8 mouse cellular contexts compared by ENCODE assay signal in the genomic region with DNA sequence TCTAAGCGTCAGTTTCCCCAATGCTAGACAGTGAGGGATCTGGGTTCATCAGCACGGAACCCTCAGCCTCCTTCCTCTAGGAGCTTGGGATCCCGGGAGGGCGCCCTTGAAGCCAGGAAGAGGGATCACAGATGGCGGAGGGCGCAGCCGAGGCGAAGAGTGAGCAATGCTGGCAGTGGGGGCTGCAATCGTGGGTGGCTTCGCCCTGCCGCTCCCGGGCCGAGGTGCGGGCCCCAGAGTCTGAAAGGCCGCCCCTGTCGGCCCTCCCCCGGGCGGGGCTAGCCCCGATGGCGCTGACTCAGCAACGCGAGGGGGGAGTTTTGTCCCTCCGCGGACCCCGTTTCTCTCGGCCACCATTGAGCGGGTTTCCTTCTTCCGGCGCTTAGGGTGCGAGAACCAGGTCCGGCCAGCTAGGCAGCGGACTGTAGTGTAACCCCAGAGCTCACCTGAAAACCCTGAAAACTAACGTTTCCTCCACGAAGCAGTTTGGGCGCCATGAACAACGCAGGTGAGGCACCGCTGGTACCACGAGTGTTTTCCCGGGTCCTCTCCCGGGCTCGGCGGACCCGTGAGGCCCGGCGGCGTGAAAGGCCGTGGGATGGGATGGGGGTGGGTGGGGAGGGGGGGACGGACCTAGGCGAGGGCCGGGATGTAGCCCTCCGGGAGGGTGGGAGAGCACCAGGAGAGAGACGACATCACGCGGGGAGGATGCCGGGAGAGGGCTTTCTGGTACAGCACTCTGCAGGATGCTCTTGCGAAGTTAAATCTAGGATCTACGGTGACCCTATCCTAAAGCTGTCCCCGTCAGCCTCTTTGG. TPM values are rescaled to one million over a fixed set of nuclear protein-coding genes. Genes with fewer than 3 reads are reported as not detected.
DNase-seq lines count a peak whose midpoint lies in the region; ATAC-seq and TF ChIP-seq lines count a peak whose summit lies in the region.

No protein-coding gene starts in this region.

- H3K27ac ChIP-seq in bone marrow, adult 2 months (ENCODE audit: control insufficient read depth, insufficient read depth, low read depth, low read length, poor library complexity): no peak overlapping the region
- H3K27ac ChIP-seq in embryonic facial prominence, embryonic 15.5 days (replicated peaks): peak overlapping the region; percentile 93
- peak overlapping the region; percentile 96 for H3K27ac ChIP-seq in heart, embryonic 10.5 days
- peak overlapping the region; percentile 94 for H3K27ac ChIP-seq in kidney, embryonic 15.5 days

- H3K9me3 ChIP-seq in embryonic facial prominence, embryonic 15.5 days (replicated peaks): no peaks in the 10 kb centered on the region
- no peaks in the 10 kb centered on the region for H3K9me3 ChIP-seq in heart, embryonic 10.5 days
- H3K9me3 ChIP-seq in kidney, embryonic 15.5 days (replicated peaks): no peaks in the 10 kb centered on the region

- H3K4me3 ChIP-seq in bone marrow, adult 2 months (replicated peaks; ENCODE audit: control insufficient read depth, low read depth, low read length): peak overlapping the region; percentile 99
- peak overlapping the region; percentile 63 for H3K4me3 ChIP-seq in embryonic facial prominence, embryonic 15.5 days (replicated peaks)
- peak overlapping the region; percentile 91 for H3K4me3 ChIP-seq in heart, embryonic 10.5 days
- H3K4me3 ChIP-seq in kidney, embryonic 15.5 days (replicated peaks): peak overlapping the region; percentile 72

- DNase-seq in 416B (ENCODE audit: low read depth): peak; percentile 86
- peak; percentile 95 for DNase-seq in heart, embryonic 10.5 days (ENCODE audit: low spot score)
- DNase-seq in liver: peak; percentile 92
- peak; percentile 93 to 97 for DNase-seq in spleen, postnatal 4 days (ENCODE audit: low spot score in 2 of 2)

- no peak for TF ChIP-seq CTCF in bone marrow, adult 2 months (IDR thresholded peaks at IDR 0.05; ENCODE audit: control insufficient read depth, insufficient read depth, low read length)

- peak; percentile 96 for ATAC-seq in embryonic facial prominence, embryonic 15.5 days (ENCODE audit: insufficient number of reproducible peaks, low FRiP score, low TSS enrichment, low read depth)
- peak; percentile 91 for ATAC-seq in kidney, embryonic 15.5 days (replicated peaks; ENCODE audit: low FRiP score)
- peak; percentile 93 for ATAC-seq in monocyte, adult 5-6 weeks (replicated peaks; ENCODE audit: insufficient number of reproducible peaks, low FRiP score, low TSS enrichment, poor library complexity, severe bottlenecking)

- WGBS in bone marrow, adult 2 months: under 1% methylated on average over 58 of the region's 58 CpGs
- WGBS in embryonic facial prominence, embryonic 15.5 days: under 1% methylated on average over 58 of the region's 58 CpGs
- WGBS in heart, embryonic 10.5 days: under 1% methylated on average over 55 of the region's 58 CpGs
- WGBS in kidney, embryonic 15.5 days: under 1% methylated on average over 58 of the region's 58 CpGs

- peaks cover 16% of the 10 kb centered on the region; the same call in 1 of the 2 replicates for H3K36me3 ChIP-seq in embryonic facial prominence, embryonic 15.5 days
- peaks cover 22% of the 10 kb centered on the region for H3K36me3 ChIP-seq in heart, embryonic 10.5 days
- H3K36me3 ChIP-seq in kidney, embryonic 15.5 days: peaks cover 21% of the 10 kb centered on the region

- peak overlapping the region; percentile 62 for H3K9ac ChIP-seq in embryonic facial prominence, embryonic 15.5 days
- peak overlapping the region; percentile 83 for H3K9ac ChIP-seq in kidney, embryonic 15.5 days

- H3K27me3 ChIP-seq in embryonic facial prominence, embryonic 15.5 days: no peaks in the 10 kb centered on the region
- H3K27me3 ChIP-seq in heart, embryonic 10.5 days (ENCODE audit: insufficient read depth, poor library complexity, severe bottlenecking): no peaks in the 10 kb centered on the region
- no peaks in the 10 kb centered on the region for H3K27me3 ChIP-seq in kidney, embryonic 15.5 days

- TF ChIP-seq POLR2A in bone marrow, adult 2 months (IDR thresholded peaks at IDR 0.05; ENCODE audit: borderline replicate concordance, control insufficient read depth, low read depth, low read length): peak; percentile 30; the same call in 1 of the 2 replicates

- H3K4me1 ChIP-seq in bone marrow, adult 2 months (ENCODE audit: control insufficient read depth, insufficient read depth, low read length): peaks cover 2% of the 10 kb centered on the region; the same call in 1 of the 2 replicates
- peaks cover 8% of the 10 kb centered on the region for H3K4me1 ChIP-seq in embryonic facial prominence, embryonic 15.5 days
- peaks cover 23% of the 10 kb centered on the region for H3K4me1 ChIP-seq in heart, embryonic 10.5 days
- H3K4me1 ChIP-seq in kidney, embryonic 15.5 days: peaks cover 21% of the 10 kb centered on the region; the same call in 1 of the 2 replicates

- peak overlapping the region; percentile 75 for H3K4me2 ChIP-seq in embryonic facial prominence, embryonic 15.5 days (replicated peaks)
- H3K4me2 ChIP-seq in kidney, embryonic 15.5 days: peak overlapping the region; percentile 78

RNA-seq across cellular contexts. Expression of gene Blmh, which starts 21.0 kb away (rescaled TPM):
- 31.2 and 38.4 TPM in 2 replicates for polyA plus RNA-seq in bone marrow, adult 2 months (2011; ENCODE audit: insufficient read depth, insufficient read length, low replicate concordance, missing spikeins)
- polyA plus RNA-seq in embryonic facial prominence, embryonic 15.5 days (2015; fragmentation: Nextera tagmentation; extraction: Ambion mirVana): 170 and 171 TPM in 2 replicates
- polyA plus RNA-seq in heart, embryonic 10.5 days (2016; fragmentation: Nextera tagmentation; extraction: Ambion mirVana): 128 and 152 TPM in 2 replicates
- 175 and 176 TPM in 2 replicates for polyA plus RNA-seq in kidney, embryonic 15.5 days (2015; fragmentation: Nextera tagmentation; extraction: Ambion mirVana)
- total RNA-seq in monocyte, adult 5-6 weeks (2017): 87.2 to 135 TPM (median 98.4 TPM) in 3 replicates

RNA-seq across cellular contexts. Expression of gene Tmigd1, which starts 43.6 kb away (rescaled TPM):
- polyA plus RNA-seq in bone marrow, adult 2 months (2011; ENCODE audit: insufficient read depth, insufficient read length, low replicate concordance, missing spikeins): 1.8 TPM in 1 of 2 replicates, not detected in the other
- polyA plus RNA-seq in embryonic facial prominence, embryonic 15.5 days (2015; fragmentation: Nextera tagmentation; extraction: Ambion mirVana): 1.5 and 1.8 TPM in 2 replicates
- polyA plus RNA-seq in heart, embryonic 10.5 days (2016; fragmentation: Nextera tagmentation; extraction: Ambion mirVana): 0.40 TPM in 1 of 2 replicates, not detected in the other
- polyA plus RNA-seq in kidney, embryonic 15.5 days (2015; fragmentation: Nextera tagmentation; extraction: Ambion mirVana): 1.7 and 2.8 TPM in 2 replicates
- total RNA-seq in monocyte, adult 5-6 weeks (2017): 0.76 TPM in 1 of 3 replicates, not detected in the others

RNA-seq across cellular contexts. Expression of gene Slc6a4, which starts 52.8 kb away (rescaled TPM):
- polyA plus RNA-seq in bone marrow, adult 2 months (2011; ENCODE audit: insufficient read depth, insufficient read length, low replicate concordance, missing spikeins): 15.6 and 37.7 TPM in 2 replicates
- polyA plus RNA-seq in embryonic facial prominence, embryonic 15.5 days (2015; fragmentation: Nextera tagmentation; extraction: Ambion mirVana): 3.8 and 4.7 TPM in 2 replicates
- polyA plus RNA-seq in heart, embryonic 10.5 days (2016; fragmentation: Nextera tagmentation; extraction: Ambion mirVana): 0.83 and 2.3 TPM in 2 replicates
- polyA plus RNA-seq in kidney, embryonic 15.5 days (2015; fragmentation: Nextera tagmentation; extraction: Ambion mirVana): 1.6 and 2.1 TPM in 2 replicates
- 5.0 to 11.6 TPM (median 11.4 TPM) in 3 replicates for total RNA-seq in monocyte, adult 5-6 weeks (2017)
